Mouse (Mus musculus): Measurements from ENCODE around the gene Phactr4.

DNA sequence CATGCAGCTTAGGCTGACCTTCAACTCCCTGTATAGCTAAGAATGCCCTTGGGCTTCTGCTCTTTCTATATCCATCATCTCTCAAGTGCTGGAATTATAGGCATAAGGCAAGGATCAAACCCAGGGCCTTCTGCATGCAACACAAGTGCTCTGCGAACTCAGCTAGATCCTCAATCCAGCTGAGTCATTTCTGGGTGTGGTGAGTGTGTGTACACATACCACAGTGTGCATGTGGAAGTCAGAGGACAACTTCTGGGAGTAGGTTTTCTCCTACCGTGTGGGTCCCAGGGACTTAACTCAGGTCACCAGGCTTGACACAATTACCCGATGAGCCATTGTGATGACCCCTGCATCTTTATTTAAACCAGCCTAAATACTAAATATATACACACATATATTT, 27.5 kb upstream of the Phactr4 start:
- TF ChIP-seq CTCF (IDR thresholded peaks at IDR 0.05; ENCODE audit: low read depth, low read length) = no peak
- TF ChIP-seq POLR2A (IDR thresholded peaks at IDR 0.05; ENCODE audit: borderline replicate concordance, low read depth, low read length) = no peak

Data from bone marrow macrophage, adult 2 months (primary cell).